Mouse (Mus musculus) ZHBTc4 (cell line): ENCODE data around the gene Gm17581.
"Not testable (repeated sequence)": the region's sequence is repeated elsewhere in the genome, so short reads cannot be mapped to it uniquely, and the experiment has no call there.

Experiments used
- DNase-seq: peaks from one replicate; pipeline ENCODE4 v3.0.0-alpha.2; 2011; ENCODE audit warnings: low read depth, low spot score

Gm17581 gene

DNA sequence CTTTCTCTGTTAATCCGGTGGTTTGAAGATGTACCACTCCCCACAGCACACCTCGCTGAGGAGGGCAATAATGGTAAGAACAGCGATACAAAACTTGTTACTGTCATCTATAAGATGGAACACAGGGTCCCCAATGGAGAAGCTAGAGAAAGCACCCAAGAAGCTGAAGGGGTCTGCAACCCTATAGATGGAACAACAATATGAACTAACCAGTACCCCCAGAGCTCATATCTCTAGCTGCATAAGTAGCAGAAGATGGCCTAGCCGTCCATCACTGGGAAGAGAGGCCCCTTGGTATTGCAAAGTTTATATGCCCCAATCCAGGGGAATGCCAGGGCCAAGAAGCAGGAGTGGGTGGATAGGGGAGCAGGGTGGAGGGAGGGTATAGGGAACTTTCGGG, at the start of gene Gm17581:
Gene Gm17581, minus strand, starts transcription at position 101 of the 400 bp plus-strand sequence.
- not testable (repeated sequence) for DNase-seq

DNA sequence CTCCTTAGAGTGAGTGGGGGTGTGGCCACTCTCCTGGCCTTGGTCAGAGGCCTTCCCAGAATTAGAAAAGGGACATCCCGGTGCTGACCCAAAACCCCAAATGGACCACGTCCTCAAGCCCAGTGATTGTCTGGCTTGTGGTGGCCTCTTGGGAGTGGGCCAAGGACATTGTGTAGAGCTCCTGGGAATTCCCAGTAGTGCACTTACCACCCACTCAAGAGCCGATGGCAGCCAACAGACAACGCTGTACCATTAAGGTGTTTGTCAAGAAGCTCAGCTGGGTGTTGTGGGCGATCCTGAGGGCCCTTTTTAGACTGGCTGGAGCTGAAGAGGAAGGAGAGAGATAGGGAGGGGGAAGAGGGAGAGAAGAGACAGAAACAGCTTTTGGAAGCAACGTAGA, 48.9 kb upstream of the Gm17581 start:
- no peak for DNase-seq

DNA sequence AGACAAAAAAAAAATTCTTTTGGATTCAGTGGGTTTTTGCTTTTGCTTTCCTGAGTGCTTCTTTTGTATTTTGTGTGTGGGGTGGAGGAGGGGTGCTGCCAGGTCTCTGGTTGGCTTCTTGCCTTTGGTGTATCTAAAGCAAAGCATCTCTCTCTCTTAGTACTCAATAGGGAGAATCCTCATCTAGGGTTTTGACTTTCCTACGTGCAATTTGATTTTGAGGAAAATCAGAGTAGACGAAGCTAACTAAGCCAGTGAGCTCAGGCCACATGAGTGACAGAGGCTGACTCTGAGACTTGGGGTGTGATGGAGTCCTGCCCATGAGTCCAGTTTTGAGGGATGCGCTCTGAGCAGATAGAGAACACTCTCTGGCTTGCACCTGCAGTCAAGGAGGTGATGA, 43.8 kb upstream of the Gm17581 start:
- DNase-seq: no peak

GRCm38 (mm10) chr2:155779066-155779465, 43.4 kb upstream of the Gm17581 start:
- DNase-seq: no peak

- no peak for DNase-seq
Observed at GRCm38 (mm10) chr2:155778004-155778403, 42.3 kb upstream of the Gm17581 start.

- no peak for DNase-seq
Observed at GRCm38 (mm10) chr2:155777688-155777985, 42.0 kb upstream of the Gm17581 start.

DNA sequence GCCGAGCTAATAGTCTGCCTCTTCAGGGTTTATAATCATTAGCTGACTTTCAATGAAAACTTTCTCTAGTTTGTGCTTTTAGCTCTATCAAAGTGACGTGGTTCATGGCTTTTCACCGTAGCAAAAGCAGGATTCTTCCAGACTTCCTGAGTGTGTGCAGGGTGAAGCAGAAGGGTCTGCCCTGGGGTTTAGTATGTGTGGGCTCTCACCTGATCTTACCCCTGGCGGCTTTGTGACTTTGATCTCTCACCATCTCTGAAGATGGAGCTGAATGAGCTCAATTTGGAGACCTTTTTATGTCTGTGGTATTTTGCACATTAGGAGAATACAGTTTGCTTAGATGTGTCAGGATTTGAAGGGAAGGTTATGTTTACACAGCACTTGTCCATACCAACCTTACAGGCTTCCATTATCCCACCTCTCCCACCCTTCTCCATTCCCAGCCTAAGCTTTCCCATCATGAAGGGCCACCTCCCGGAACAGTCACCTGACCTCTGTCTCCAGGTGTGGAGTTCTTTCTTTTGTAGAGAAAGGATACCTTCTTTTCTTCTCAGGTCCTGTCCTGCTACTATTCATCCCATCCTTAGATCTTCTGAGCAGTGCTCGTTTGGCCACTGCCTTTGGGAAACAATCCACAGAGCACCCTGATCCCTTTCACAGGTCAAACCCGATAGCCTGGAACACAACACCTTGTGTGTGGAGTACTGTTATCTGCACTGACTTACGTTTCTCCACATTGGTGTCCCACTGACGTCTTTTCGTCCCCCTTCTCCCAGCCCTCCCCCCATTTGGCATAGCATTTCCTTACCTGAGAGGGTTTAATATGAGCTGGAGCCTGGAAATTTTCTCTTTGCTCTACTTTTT, 41.4 kb upstream of the Gm17581 start:
- no peak for DNase-seq

DNA sequence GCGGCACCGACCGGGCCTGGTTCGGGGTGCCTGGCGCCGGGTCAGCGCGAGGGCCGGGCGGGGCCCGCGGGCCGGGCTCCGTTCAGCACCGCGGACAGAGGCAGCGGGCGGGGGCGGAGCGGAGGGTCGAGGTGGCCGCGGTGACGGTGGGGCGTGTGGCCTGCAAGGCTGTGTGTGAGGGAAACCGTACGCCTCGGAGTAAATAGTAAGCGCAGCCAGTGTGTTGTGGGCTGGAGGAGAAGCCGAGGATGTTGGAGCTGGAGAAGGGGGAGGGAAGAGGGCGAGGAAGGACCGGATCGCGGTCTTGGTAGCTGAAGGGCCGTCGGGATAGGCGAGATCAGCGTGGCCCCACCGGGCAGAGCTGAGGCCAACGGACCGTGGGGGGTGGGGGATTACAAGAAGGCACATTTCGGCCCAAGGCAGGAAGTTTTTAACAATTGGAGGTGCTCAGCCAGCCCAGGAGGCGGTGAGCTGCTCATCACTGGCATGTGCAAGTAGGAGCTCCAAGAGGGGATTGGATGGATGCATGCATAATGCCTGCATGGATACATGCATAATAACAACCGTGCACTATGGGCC, 40.1 kb upstream of the Gm17581 start:
- DNase-seq: peak; percentile 69

- DNase-seq: no peak
Observed at GRCm38 (mm10) chr2:155774927-155775684, 39.4 kb upstream of the Gm17581 start, which contains the start of gene Mmp24. Mmp24 (plus strand) TSS chr2:155775342.

GRCm38 (mm10) chr2:155774261-155774926, 38.7 kb upstream of the Gm17581 start:
- DNase-seq: no peak

GRCm38 (mm10) chr2:155773664-155774063, 38.0 kb upstream of the Gm17581 start:
- no peak for DNase-seq

DNA sequence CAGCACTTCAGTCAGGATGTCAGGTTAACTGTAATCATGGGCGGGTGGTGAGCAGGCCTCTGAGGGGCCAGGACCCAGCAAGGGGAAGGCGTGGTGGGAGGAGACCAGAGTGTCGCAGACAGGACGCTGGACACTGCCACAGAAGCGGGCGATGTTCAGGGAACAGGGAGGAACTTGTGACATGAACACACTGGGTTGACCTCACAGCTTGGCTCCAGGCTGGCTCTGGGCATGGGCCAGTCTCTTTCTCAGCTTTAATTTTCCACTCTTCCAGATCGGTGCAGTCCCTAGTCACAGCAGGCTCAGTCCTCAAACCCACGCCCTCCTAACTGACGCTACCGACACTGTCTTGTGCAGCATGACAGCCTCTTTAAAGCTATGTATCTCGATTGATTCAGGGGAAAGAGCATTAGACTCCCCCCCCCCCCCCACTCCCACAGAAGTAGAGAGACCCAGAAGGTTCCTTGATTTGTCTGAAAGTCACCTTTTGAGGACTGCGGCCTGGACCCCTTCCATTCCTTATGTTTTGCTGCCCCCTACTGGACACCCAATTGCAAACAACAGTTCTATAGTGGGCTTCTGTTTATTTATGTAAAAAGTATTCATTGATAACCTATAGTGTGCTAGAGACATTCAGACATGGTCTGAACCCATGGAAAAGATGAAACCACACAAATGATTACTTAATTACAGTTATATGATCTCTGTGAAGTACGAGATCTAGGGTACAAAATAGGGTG, 29.2 kb upstream of the Gm17581 start:
- DNase-seq: peak; percentile 77

GRCm38 (mm10) chr2:155756855-155757566, 21.3 kb upstream of the Gm17581 start:
- DNase-seq: peak; percentile 48

GRCm38 (mm10) chr2:155755746-155756145, 20.1 kb upstream of the Gm17581 start:
- peak; percentile 85 for DNase-seq

DNA sequence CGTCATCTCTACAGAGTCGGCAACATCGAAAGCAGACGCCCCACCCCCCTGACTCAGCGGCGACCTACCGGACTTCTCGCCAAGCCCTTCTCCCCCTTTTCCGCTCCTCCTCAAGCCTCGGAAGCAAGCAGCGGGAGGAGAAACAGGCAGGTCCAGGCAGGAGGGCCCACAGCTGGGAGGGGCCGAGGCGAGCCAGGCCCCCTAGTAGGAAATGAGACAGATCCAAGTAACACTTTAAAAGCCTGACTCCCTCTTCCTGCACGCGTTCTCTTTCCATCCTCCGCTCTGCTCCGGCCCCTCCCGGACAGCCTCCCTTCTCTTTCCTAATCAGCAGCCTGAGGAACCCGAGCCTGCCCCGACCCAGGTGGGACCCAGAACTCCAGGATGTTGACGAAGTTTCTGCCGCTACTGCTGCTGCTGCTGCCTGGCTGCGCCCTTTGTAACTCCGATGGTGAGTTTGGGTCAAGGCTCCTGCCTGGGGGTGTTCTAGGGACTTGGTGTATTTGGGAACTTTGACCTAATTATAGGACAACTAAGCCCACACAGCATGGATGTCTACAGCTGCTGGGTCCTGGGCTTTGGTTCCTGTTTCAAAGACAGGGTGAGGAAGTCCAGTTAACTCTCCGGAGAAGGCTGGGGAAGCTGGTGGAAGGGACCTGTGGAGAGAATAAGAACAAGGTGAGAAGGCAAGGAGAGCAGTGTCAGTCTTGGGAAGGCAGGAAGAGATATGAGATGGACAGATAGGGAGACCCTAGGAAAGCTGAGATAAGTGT, 15.5 kb upstream of the Gm17581 start, which contains the start of gene Procr:
Gene Procr, plus strand, starts transcription at position 104 of the 773 bp plus-strand sequence.
- DNase-seq: peak; percentile 65

GRCm38 (mm10) chr2:155749394-155749793, 13.7 kb upstream of the Gm17581 start:
- DNase-seq: no peak

GRCm38 (mm10) chr2:155745487-155745886, 9.8 kb upstream of the Gm17581 start:
- DNase-seq: no peak

- DNase-seq: peak; percentile 33
Observed at GRCm38 (mm10) chr2:155743351-155743750, 7.7 kb upstream of the Gm17581 start.

DNA sequence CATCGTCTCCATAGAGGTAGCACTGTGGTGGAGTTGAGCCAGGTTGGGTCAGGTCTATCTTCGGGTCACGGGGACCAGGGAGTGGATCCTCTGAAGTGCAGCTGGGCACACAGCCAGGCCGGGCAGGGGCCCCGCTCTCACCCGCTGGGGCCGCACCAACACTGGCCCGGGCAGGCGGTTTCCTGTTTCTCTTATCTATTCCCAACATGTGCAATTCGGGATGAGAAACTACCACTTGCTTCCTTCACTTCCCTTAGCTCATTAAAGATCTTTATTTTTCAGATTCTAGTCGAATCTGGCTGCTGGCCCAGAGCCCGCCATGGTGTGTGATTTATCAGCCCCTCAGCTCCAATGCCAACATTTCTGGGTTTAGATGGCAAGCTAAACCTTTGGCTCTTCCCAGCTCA, 7.3 kb upstream of the Gm17581 start:
- DNase-seq: peak; percentile 33

- DNase-seq: peak; percentile 28
Observed at GRCm38 (mm10) chr2:155742211-155742610, 6.5 kb upstream of the Gm17581 start.
